Mouse (Mus musculus): ENCODE results near the gene Cfap221.

Cfap221 gene

GRCm38 (mm10) chr1:120006844-120007790, 10.1 kb upstream of the Cfap221 start, which contains the start of gene Sctr:
Sctr (plus strand) TSS chr1:120006894.
- peak in 1 of 2 experiments; percentile 36 for DNase-seq

GRCm38 (mm10) chr1:119997644-119998043, 610 bp upstream of the Cfap221 start:
- DNase-seq = peak; percentile 31 to 33

GRCm38 (mm10) chr1:119986555-119986954, 10.5 kb downstream of the Cfap221 start:
- DNase-seq = no peak

GRCm38 (mm10) chr1:119975141-119975540, 21.9 kb downstream of the Cfap221 start:
- no peak for DNase-seq

- no peak for DNase-seq
Observed at GRCm38 (mm10) chr1:119973117-119973516, 23.9 kb downstream of the Cfap221 start.

- DNase-seq = no peak
Observed at GRCm38 (mm10) chr1:119965804-119966514, 31.1 kb downstream of the Cfap221 start.

GRCm38 (mm10) chr1:119959920-119960319, 37.1 kb downstream of the Cfap221 start:
- no peak for DNase-seq

- DNase-seq = no peak
Observed at GRCm38 (mm10) chr1:119959464-119959863, 37.6 kb downstream of the Cfap221 start.

GRCm38 (mm10) chr1:119957716-119958222, 39.3 kb downstream of the Cfap221 start:
- DNase-seq = peak; percentile 82 to 85

GRCm38 (mm10) chr1:119954680-119955079, 42.4 kb downstream of the Cfap221 start:
- no peak for DNase-seq

- no peak for DNase-seq
Observed at GRCm38 (mm10) chr1:119953456-119953855, 43.6 kb downstream of the Cfap221 start.

- no peak for DNase-seq
Observed at GRCm38 (mm10) chr1:119950086-119950485, 46.9 kb downstream of the Cfap221 start.

- DNase-seq = no peak
Observed at GRCm38 (mm10) chr1:119936861-119937260, 60.2 kb downstream of the Cfap221 start.

GRCm38 (mm10) chr1:119931421-119932150, 65.4 kb downstream of the Cfap221 start:
- peak; percentile 21 to 29 for DNase-seq

GRCm38 (mm10) chr1:119929715-119930114, 67.3 kb downstream of the Cfap221 start:
- DNase-seq = peak; percentile 59 to 66

- DNase-seq = peak; percentile 61 to 64
Observed at GRCm38 (mm10) chr1:119919299-119919698, 77.7 kb downstream of the Cfap221 start.

GRCm38 (mm10) chr1:119916823-119917371, 80.1 kb downstream of the Cfap221 start:
- DNase-seq = no peak

GRCm38 (mm10) chr1:119912953-119913814, 83.8 kb downstream of the Cfap221 start, which contains the start of gene Tmem177:
Tmem177 (minus strand) TSS chr1:119913208.
- peak; percentile 98 to 99 for DNase-seq

GRCm38 (mm10) chr1:119907206-119907748, 89.8 kb downstream of the Cfap221 start:
- DNase-seq = peak; percentile 58 to 67

GRCm38 (mm10) chr1:119903231-119903620, 93.8 kb downstream of the Cfap221 start:
- DNase-seq = peak; percentile 55 to 59
